Mouse (Mus musculus) erythroblast, adult 5-6 weeks (primary cell): ENCODE measurements around the gene Esp18. TPM values are rescaled to one million over a fixed set of nuclear protein-coding genes. Genes with fewer than 3 reads are reported as not detected.

ENCODE experiments used
- ATAC-seq: replicated peaks from 2 replicates; pipeline ENCODE4 v1.8.0; 2016; ENCODE audit warnings: moderate number of reproducible peaks, mild to moderate bottlenecking, moderate TSS enrichment, inconsistent platforms; ENCODE audit not compliant: poor library complexity, low FRiP score, severe bottlenecking
- total RNA-seq, 2 experiments: library from RNA; stranded (forward) in 1 of 2; stranded (reverse) in 1 of 2; fragments of 150-400 nt in 1 of 2; fragments of 200-764, 138-1000 nt in 1 of 2; gene quantifications; 2 replicates each; pipeline versions ENCODE4 v1.2.3 to v1.2.4; 2015 to 2017; ENCODE audit warnings: low replicate concordance in 2 of 2

Gene Esp18
- not detected in 2 replicates for total RNA-seq (2015; ENCODE audit: low replicate concordance)
- total RNA-seq (2017; ENCODE audit: low replicate concordance) = not detected in 2 replicates

- ATAC-seq = no peak
Observed at GRCm38 (mm10) chr17:39406059-39406458, at the start of gene Esp18. Esp18 (plus strand) TSS chr17:39406359.

GRCm38 (mm10) chr17:39363316-39363715 lies 42.8 kb upstream of the Esp18 start:
- no peak for ATAC-seq

Other genes starting within 250 kb of the Esp18 start
- gene Esp16, start 129.8 kb downstream of the Esp18 start, total RNA-seq (2015; ENCODE audit: low replicate concordance) = not detected in 2 replicates
- not detected in 2 replicates for gene Esp16, start 129.8 kb downstream of the Esp18 start, total RNA-seq (2017; ENCODE audit: low replicate concordance)
- gene Esp15, start 234.6 kb downstream of the Esp18 start, total RNA-seq (2015; ENCODE audit: low replicate concordance) = not detected in 2 replicates
- gene Esp15, start 234.6 kb downstream of the Esp18 start, total RNA-seq (2017; ENCODE audit: low replicate concordance) = not detected in 2 replicates